Mouse (Mus musculus) CH12.LX (cell line): ENCODE measurements around the gene Rbbp5. TPM values are rescaled to one million over a fixed set of nuclear protein-coding genes. Genes with fewer than 3 reads are reported as not detected.

Source experiments
- DNase-seq: peaks from one replicate; pipeline ENCODE4 v3.0.0-alpha.2; 2013; ENCODE audit errors: extremely low read depth
- H3K27ac ChIP-seq: 2 replicates; pipeline ENCODE4 v1.5.1; 2012; ENCODE audit warnings: low read depth, mild to moderate bottlenecking, control low read depth, moderate library complexity; ENCODE audit not compliant: insufficient read depth
- H3K27me3 ChIP-seq: replicated peaks from 2 replicates; pipeline ENCODE3; 2012; ENCODE audit warnings: inconsistent platforms
- H3K36me3 ChIP-seq, 2 experiments: replicated peaks in 1 of 2; 2 replicates each; pipeline versions ENCODE3 to v1.6.1; 2012; ENCODE audit warnings: inconsistent platforms in 1 of 2, low read length in 1 of 2, mild to moderate bottlenecking in 1 of 2, mixed read lengths in 1 of 2, moderate library complexity in 1 of 2; ENCODE audit not compliant: control insufficient read depth in 1 of 2, insufficient read depth in 1 of 2
- H3K4me1 ChIP-seq, 2 experiments: 2 replicates each; pipeline ENCODE4 v1.6.1; 2012; ENCODE audit warnings: inconsistent platforms in 1 of 2, moderate library complexity in 1 of 2; ENCODE audit not compliant: insufficient read depth in 2 of 2, control insufficient read depth in 1 of 2
- H3K4me2 ChIP-seq: 2 replicates; pipeline ENCODE4 v1.6.1; 2012; ENCODE audit warnings: low read depth, mild to moderate bottlenecking, control low read depth; ENCODE audit not compliant: poor library complexity, insufficient read depth, severe bottlenecking
- H3K4me3 ChIP-seq, 3 experiments: fragments of 150-350 bp in 1 of 3; sonication (generic) in 1 of 3; replicated peaks in 1 of 3; 2 replicates each; pipeline versions ENCODE3 to v1.5.1; 2011 to 2012; ENCODE audit warnings: low read depth in 2 of 3, low read length in 2 of 3, mild to moderate bottlenecking in 2 of 3, moderate library complexity in 2 of 3, control low read depth in 1 of 3, improper control_type of control experiment in 1 of 3, inconsistent platforms in 1 of 3, mixed read lengths in 1 of 3; ENCODE audit not compliant: poor library complexity in 1 of 3
- H3K79me2 ChIP-seq: replicated peaks from 2 replicates; pipeline ENCODE4 v1.6.1; 2012; ENCODE audit warnings: mild to moderate bottlenecking, moderate library complexity; ENCODE audit not compliant: control insufficient read depth, poor library complexity, insufficient read depth, severe bottlenecking; ENCODE audit errors: extremely low read depth
- H3K9ac ChIP-seq: 2 replicates; pipeline ENCODE4 v1.6.1; 2012; ENCODE audit warnings: low read depth, mild to moderate bottlenecking, control low read depth, moderate library complexity; ENCODE audit not compliant: insufficient read depth
- H3K9me3 ChIP-seq: replicated peaks from 2 replicates; pipeline ENCODE3; 2012; ENCODE audit warnings: low read length, inconsistent platforms, mixed read lengths
- CHD1 ChIP-seq: IDR thresholded peaks from 2 replicates; pipeline ENCODE4 v1.6.1; 2012; ENCODE audit warnings: low read depth, low read length, improper control_type of control experiment, inconsistent platforms
- CHD2 ChIP-seq: IDR thresholded peaks from 2 replicates; pipeline ENCODE4 v1.6.1; 2011; ENCODE audit warnings: low read length, improper control_type of control experiment
- ELF1 ChIP-seq: IDR thresholded peaks from 2 replicates; pipeline ENCODE4 v1.6.1; 2014; ENCODE audit warnings: low read depth, mild to moderate bottlenecking, inconsistent platforms, low read length, improper control_type of control experiment
- EP300 ChIP-seq: IDR thresholded peaks from 2 replicates; pipeline ENCODE4 v1.6.1; 2011; ENCODE audit warnings: low read length, improper control_type of control experiment
- ETS1 ChIP-seq: conservative IDR thresholded peaks from 2 replicates; pipeline ENCODE4 v1.6.1; 2012; ENCODE audit warnings: low read depth, mild to moderate bottlenecking, inconsistent platforms, low read length, improper control_type of control experiment, moderate library complexity
- IRF4 ChIP-seq: IDR thresholded peaks from 2 replicates; pipeline ENCODE4 v1.6.1; 2014; ENCODE audit warnings: low read depth, mild to moderate bottlenecking, inconsistent platforms, low read length, improper control_type of control experiment
- KAT2A ChIP-seq: IDR thresholded peaks from 2 replicates; pipeline ENCODE4 v1.6.1; 2012; ENCODE audit warnings: low read length, improper control_type of control experiment, inconsistent platforms; ENCODE audit not compliant: insufficient replicate concordance
- MAFK ChIP-seq: IDR thresholded peaks from 2 replicates; pipeline ENCODE4 v1.6.1; 2011; ENCODE audit warnings: low read length, improper control_type of control experiment; ENCODE audit not compliant: insufficient replicate concordance
- MAZ ChIP-seq: IDR thresholded peaks from 2 replicates; pipeline ENCODE4 v1.6.1; 2012; ENCODE audit warnings: low read depth, mild to moderate bottlenecking, inconsistent platforms, low read length, improper control_type of control experiment, moderate library complexity
- MEF2A ChIP-seq: IDR thresholded peaks from 2 replicates; pipeline ENCODE4 v1.6.1; 2014; ENCODE audit warnings: low read depth, mild to moderate bottlenecking, inconsistent platforms, low read length, improper control_type of control experiment, borderline replicate concordance
- MXI1 ChIP-seq: IDR thresholded peaks from 2 replicates; pipeline ENCODE4 v1.6.1; 2011; ENCODE audit warnings: mild to moderate bottlenecking, low read depth, low read length, improper control_type of control experiment
- MYC ChIP-seq: IDR thresholded peaks from 2 replicates; pipeline ENCODE4 v1.6.1; 2011; ENCODE audit warnings: low read depth, mild to moderate bottlenecking, improper control_type of control experiment, low read length
- NRF1 ChIP-seq: IDR thresholded peaks from 2 replicates; pipeline ENCODE4 v1.6.1; 2014; ENCODE audit warnings: low read depth, mild to moderate bottlenecking, inconsistent platforms, low read length, improper control_type of control experiment, moderate library complexity
- RCOR1 ChIP-seq: conservative IDR thresholded peaks from 2 replicates; pipeline ENCODE4 v1.6.1; 2012; ENCODE audit warnings: low read depth, mild to moderate bottlenecking, inconsistent platforms, low read length, improper control_type of control experiment
- SIN3A ChIP-seq: IDR thresholded peaks from 2 replicates; pipeline ENCODE4 v1.6.1; 2012; ENCODE audit warnings: low read length, improper control_type of control experiment, inconsistent platforms
- SMC3 ChIP-seq: IDR thresholded peaks from 2 replicates; pipeline ENCODE4 v1.6.1; 2011; ENCODE audit warnings: low read depth, low read length, improper control_type of control experiment
- TBP ChIP-seq: conservative IDR thresholded peaks from 2 replicates; pipeline ENCODE4 v1.6.1; 2011; ENCODE audit warnings: low read depth, low read length, improper control_type of control experiment
- USF1 ChIP-seq: IDR thresholded peaks from 2 replicates; pipeline ENCODE4 v1.6.1; 2014; ENCODE audit warnings: low read depth, mild to moderate bottlenecking, inconsistent platforms, low read length, improper control_type of control experiment
- USF2 ChIP-seq: conservative IDR thresholded peaks from 2 replicates; pipeline ENCODE4 v1.6.1; 2011; ENCODE audit warnings: low read depth, low read length, improper control_type of control experiment
- ZC3H11A ChIP-seq: IDR thresholded peaks from 2 replicates; pipeline ENCODE4 v1.6.1; 2012; ENCODE audit warnings: low read depth, mild to moderate bottlenecking, inconsistent platforms, low read length, improper control_type of control experiment
- ZKSCAN1 ChIP-seq: IDR thresholded peaks from 2 replicates; pipeline ENCODE4 v1.6.1; 2012; ENCODE audit warnings: low read depth, inconsistent platforms, low read length, improper control_type of control experiment, borderline replicate concordance
- ZMIZ1 ChIP-seq: IDR thresholded peaks from 2 replicates; pipeline ENCODE4 v1.6.1; 2012; ENCODE audit warnings: low read depth, mild to moderate bottlenecking, inconsistent platforms, low read length, improper control_type of control experiment
- ZNF384 ChIP-seq: IDR thresholded peaks from 2 replicates; pipeline ENCODE4 v1.6.1; 2012; ENCODE audit warnings: low read depth, low read length, improper control_type of control experiment, inconsistent platforms
- dilution Hi-C: fragments of 300-500 bp; cut with MboI; formaldehyde crosslinking; loops from 2 replicates; pipeline ENCODE4 v1.14.3; 2020; ENCODE audit warnings: low sequenced_read_pairs; ENCODE audit not compliant: extremely low pct_unique_long_range_greater_than_20kb, extremely low pct_ligation_motif_present
- in situ Hi-C: fragments of 300-500 bp; cut with MboI; formaldehyde crosslinking; loops from 3 replicates; pipeline ENCODE4 v1.14.3; 2019; ENCODE audit warnings: low sequenced_read_pairs, low pct_ligation_motif_present, low pct_unique_long_range_greater_than_20kb, mixed read lengths
- polyA plus RNA-seq: library from polyadenylated mRNA; unstranded; fragments of >175 nt; gene quantifications from 2 replicates; pipeline ENCODE4 v1.2.1, GENCODE M21; 2012; ENCODE audit warnings: low read depth; ENCODE audit not compliant: insufficient read length
- total RNA-seq, 2 experiments: library from RNA; depleted of rRNA; stranded (reverse); fragments of 300-350 nt in 1 of 2; fragments of >200 nt in 1 of 2; gene quantifications; 2 replicates each; pipeline ENCODE4 v1.2.3; 2012 to 2014

Rbbp5 gene
- total and polyA plus RNA-seq, 3 experiments = 36.9 to 52.5 (median 50.3) TPM

GRCm38 (mm10) chr1:132430818-132431217 is 46.3 kb upstream of the Rbbp5 start:
- Histone ChIP-seq H3K27me3 (peaks cover 18% of the 10 kb centered on the region), H3K9me3 (no peaks in the 10 kb centered on the region), H3K36me3 (no peaks in the 10 kb centered on the region), H3K4me1 (no peaks in the 10 kb centered on the region), H3K27ac (no peak overlapping the region), H3K4me2 (no peak overlapping the region), H3K9ac (no peak overlapping the region), H3K4me3 (no peak overlapping the region), H3K79me2 (no peaks in the 10 kb centered on the region)
- dilution Hi-C loops = no loop called here
- in situ Hi-C loops = no loop called here
- TF ChIP-seq MYC (no peak), ZMIZ1 (no peak), IRF4 (no peak), MXI1 (no peak), MAZ (no peak), MAFK (no peak), TBP (no peak), MEF2A (no peak), RCOR1 (no peak), EP300 (no peak), ZC3H11A (no peak), SIN3A (no peak), ZNF384 (no peak), ETS1 (no peak), SMC3 (no peak), NRF1 (no peak), USF2 (no peak)
- no peak for DNase-seq

GRCm38 (mm10) chr1:132431716-132432115 is 45.4 kb upstream of the Rbbp5 start:
- dilution Hi-C loops (no loop called here), in situ Hi-C loops (no loop called here)
- H3K27me3 ChIP-seq = peaks cover 14% of the 10 kb centered on the region
- H3K4me1 ChIP-seq = no peaks in the 10 kb centered on the region
- H3K4me2 ChIP-seq = no peak overlapping the region
- no peak overlapping the region for H3K27ac ChIP-seq
- no peak overlapping the region for H3K9ac ChIP-seq
- H3K36me3 ChIP-seq = no peaks in the 10 kb centered on the region
- no peak for DNase-seq
- no peaks in the 10 kb centered on the region for H3K9me3 ChIP-seq
- no peaks in the 10 kb centered on the region for H3K79me2 ChIP-seq
- no peak overlapping the region for H3K4me3 ChIP-seq
- no peak for TF ChIP-seq CHD2
- TF ChIP-seq TBP = no peak
- TF ChIP-seq CHD1 = no peak
- TF ChIP-seq ZKSCAN1 = no peak
- no peak for TF ChIP-seq KAT2A
- TF ChIP-seq USF1 = no peak
- no peak for TF ChIP-seq ELF1
